Mouse (Mus musculus) liver, postnatal 0 days (tissue): ENCODE measurements around the gene Pex7. TPM values are rescaled to one million over a fixed set of nuclear protein-coding genes. Genes with fewer than 3 reads are reported as not detected.

ENCODE experiments used
- ATAC-seq: fragments of 200-750 bp; cut with Nextera tagmentation; 2 replicates; pipeline ENCODE4 v1.8.0; 2017; ENCODE audit warnings: mild to moderate bottlenecking, moderate library complexity
- DNase-seq: peaks from one replicate; pipeline ENCODE4 v3.0.0-alpha.2; 2016
- H3K27ac ChIP-seq: fragments of 300-500 bp; sonication (generic); 2 replicates; pipeline ENCODE4 v1.5.1; 2014; ENCODE audit warnings: antibody characterized with exemption, moderate library complexity, mild to moderate bottlenecking, low read depth
- H3K27me3 ChIP-seq: fragments of 300-500 bp; sonication (generic); 2 replicates; pipeline ENCODE4 v1.6.1; 2014; ENCODE audit warnings: low read length, control low read depth, mixed read lengths; ENCODE audit not compliant: insufficient read depth
- H3K36me3 ChIP-seq: fragments of 300-500 bp; sonication (generic); replicated peaks from 2 replicates; pipeline ENCODE4 v1.6.1; 2014; ENCODE audit warnings: mild to moderate bottlenecking, control low read depth, low read length, moderate library complexity, mixed read lengths; ENCODE audit not compliant: insufficient read depth
- H3K4me1 ChIP-seq: fragments of 300-500 bp; sonication (generic); 2 replicates; pipeline ENCODE4 v1.6.1; 2014; ENCODE audit warnings: antibody characterized with exemption, mild to moderate bottlenecking, control low read depth; ENCODE audit not compliant: insufficient read depth
- H3K4me2 ChIP-seq: fragments of 300-500 bp; sonication (generic); 2 replicates; pipeline ENCODE4 v1.6.1; 2014; ENCODE audit warnings: low read depth, mild to moderate bottlenecking, low read length, moderate library complexity, mixed read lengths
- H3K4me3 ChIP-seq: fragments of 300-500 bp; sonication (generic); 2 replicates; pipeline ENCODE4 v1.5.1; 2014; ENCODE audit warnings: low read depth, low read length
- H3K9ac ChIP-seq: fragments of 300-500 bp; sonication (generic); replicated peaks from 2 replicates; pipeline ENCODE4 v1.6.1; 2014; ENCODE audit warnings: mild to moderate bottlenecking, moderate library complexity
- H3K9me3 ChIP-seq: fragments of 300-500 bp; sonication (generic); 2 replicates; pipeline ENCODE4 v1.6.1; 2016; ENCODE audit warnings: mild to moderate bottlenecking, control low read depth, low read length, mixed read lengths
- CTCF ChIP-seq: sonication (generic); IDR thresholded peaks from 2 replicates; pipeline ENCODE4 v1.5.1; 2016; ENCODE audit warnings: antibody characterized with exemption, low read depth
- EP300 ChIP-seq: IDR thresholded peaks from 2 replicates; pipeline ENCODE4 v1.6.1; 2016; ENCODE audit warnings: antibody characterized with exemption, low read depth, mild to moderate bottlenecking
- whole genome bisulfite sequencing: fragments of 180-500 bp; shearing (Covaris S2); extraction: QIAGEN DNeasy Blood & Tissue Kit; methylation state at CpG from one replicate; pipeline ENCODE4 v1.1.7; 2014; ENCODE audit not compliant: insufficient replicate concordance; 5-methylcytosine and 5-hydroxymethylcytosine counted together
- polyA plus RNA-seq: library from polyadenylated mRNA; unstranded; fragments of >200 nt; fragmentation: Nextera tagmentation; extraction: Ambion mirVana; gene quantifications from 2 replicates; pipeline ENCODE4 v1.2.1, GENCODE M21; 2015

Pex7 gene
- polyA plus RNA-seq, 1 experiment from 2014 or later = 51.4 TPM

DNA sequence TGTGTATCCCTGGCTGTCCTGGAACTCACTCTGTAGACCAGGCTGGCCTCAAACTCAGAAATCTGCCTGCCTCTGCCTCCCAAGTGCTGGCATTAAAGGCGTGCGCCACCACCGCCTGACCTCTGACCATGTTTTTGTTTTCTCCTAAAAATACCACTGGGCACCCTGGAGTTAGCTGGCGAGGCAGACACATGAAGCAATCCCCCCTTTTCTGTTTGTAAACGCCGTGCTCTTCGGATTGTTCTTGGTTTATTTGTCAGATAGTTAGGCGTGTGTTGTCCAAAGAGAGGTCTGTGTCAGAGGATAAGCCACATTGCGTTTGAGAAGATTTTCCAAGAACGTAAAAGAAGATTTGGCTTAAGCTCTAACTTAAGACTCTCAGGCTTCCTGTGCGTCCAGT lies 40.9 kb upstream of the Pex7 start:
- H3K4me2 ChIP-seq = no peak overlapping the region
- H3K9ac ChIP-seq = no peak overlapping the region
- peaks cover 6% of the 10 kb centered on the region; the same call in 1 of the 2 replicates for H3K4me1 ChIP-seq
- 83% methylated on average over 11 of the region's 11 CpGs for WGBS
- no peaks in the 10 kb centered on the region for H3K9me3 ChIP-seq
- no peaks in the 10 kb centered on the region for H3K36me3 ChIP-seq
- TF ChIP-seq EP300 = no peak
- no peak for ATAC-seq
- no peak overlapping the region for H3K4me3 ChIP-seq
- no peak for DNase-seq
- H3K27ac ChIP-seq = no peak overlapping the region
- no peaks in the 10 kb centered on the region for H3K27me3 ChIP-seq

DNA sequence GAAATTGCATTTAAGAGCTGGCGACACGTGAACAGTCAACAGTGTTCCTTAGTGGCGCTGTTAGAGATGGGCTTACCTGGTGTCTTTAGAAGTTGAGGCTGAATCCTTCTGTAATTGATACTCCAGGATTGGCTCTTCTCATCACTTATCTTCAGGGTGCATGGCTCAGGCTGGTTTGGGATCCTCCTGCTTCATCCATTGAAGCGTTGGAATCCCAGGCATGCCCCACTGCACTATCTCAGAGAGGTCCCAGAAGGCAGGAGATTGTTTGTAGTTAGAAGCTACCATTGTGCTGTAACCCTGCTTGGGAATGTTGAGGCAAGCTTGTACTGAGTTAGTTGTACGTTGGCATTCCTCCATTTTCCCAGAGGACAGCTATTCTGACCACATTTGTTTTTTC lies 40.4 kb upstream of the Pex7 start:
- H3K4me2 ChIP-seq = no peak overlapping the region
- WGBS = 82% methylated on average over 5 of the region's 5 CpGs
- H3K36me3 ChIP-seq = no peaks in the 10 kb centered on the region
- DNase-seq (no peak), ATAC-seq (no peak)
- H3K9me3 ChIP-seq = no peaks in the 10 kb centered on the region
- H3K9ac ChIP-seq = no peak overlapping the region
- H3K27me3 ChIP-seq = no peaks in the 10 kb centered on the region
- H3K4me1 ChIP-seq = peaks cover 6% of the 10 kb centered on the region; the same call in 1 of the 2 replicates
- no peak for TF ChIP-seq CTCF
- H3K4me3 ChIP-seq = no peak overlapping the region
- H3K27ac ChIP-seq = no peak overlapping the region

DNA sequence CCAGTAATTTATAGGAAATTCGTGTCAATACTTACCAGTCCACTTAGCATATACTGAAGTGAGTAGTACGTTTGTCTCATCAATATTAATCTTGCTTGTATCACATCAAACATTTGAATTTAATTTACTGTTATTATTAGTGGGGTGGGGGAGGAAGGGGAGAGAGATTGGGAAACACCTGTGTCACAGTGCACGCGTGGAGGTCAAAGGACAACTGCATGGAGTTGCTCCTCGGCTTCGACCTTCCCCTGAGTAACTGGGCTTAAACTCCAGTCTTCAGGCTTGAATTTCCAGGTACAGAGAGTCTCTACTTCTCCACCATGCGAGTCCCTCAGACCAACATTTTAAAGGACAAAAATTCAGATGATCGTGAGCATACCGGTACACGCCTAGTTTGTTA lies 40.0 kb upstream of the Pex7 start:
- Histone ChIP-seq H3K4me3 (no peak overlapping the region), H3K27me3 (no peaks in the 10 kb centered on the region), H3K27ac (no peak overlapping the region), H3K36me3 (no peaks in the 10 kb centered on the region), H3K4me2 (no peak overlapping the region), H3K4me1 (peaks cover 6% of the 10 kb centered on the region; the same call in 1 of the 2 replicates), H3K9me3 (no peaks in the 10 kb centered on the region), H3K9ac (no peak overlapping the region)
- 80% methylated on average over 10 of the region's 10 CpGs for WGBS
- ATAC-seq = no peak
- no peak for DNase-seq
- TF ChIP-seq CTCF (no peak), EP300 (no peak)

DNA sequence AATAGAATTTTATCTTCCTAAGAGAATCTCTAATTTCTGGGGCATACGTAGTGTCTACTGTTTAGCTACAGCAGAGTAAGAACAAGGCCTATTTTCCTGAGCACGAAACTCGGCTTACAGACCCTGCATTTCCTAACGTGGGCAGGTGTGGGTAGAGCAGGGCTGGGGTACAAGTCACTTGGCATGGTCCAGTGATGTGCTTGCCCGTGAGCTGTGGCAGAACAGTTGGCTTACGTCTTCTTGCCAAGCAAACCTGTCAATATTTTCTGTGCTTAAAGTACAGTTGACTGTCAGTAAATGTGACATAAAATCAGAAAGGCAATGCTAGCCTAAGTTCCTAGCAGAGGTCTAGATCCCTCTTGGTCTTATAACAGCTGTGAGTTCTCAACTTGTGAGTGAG lies 39.2 kb upstream of the Pex7 start:
- Histone ChIP-seq H3K9ac (no peak overlapping the region), H3K27ac (no peak overlapping the region), H3K4me3 (no peak overlapping the region), H3K9me3 (no peaks in the 10 kb centered on the region), H3K4me1 (peaks cover 8% of the 10 kb centered on the region; the same call in 1 of the 2 replicates), H3K4me2 (no peak overlapping the region), H3K36me3 (no peaks in the 10 kb centered on the region), H3K27me3 (no peaks in the 10 kb centered on the region)
- DNase-seq = no peak
- 82% methylated on average over 6 of the region's 6 CpGs for WGBS
- TF ChIP-seq CTCF (no peak), EP300 (no peak)
- no peak for ATAC-seq

DNA sequence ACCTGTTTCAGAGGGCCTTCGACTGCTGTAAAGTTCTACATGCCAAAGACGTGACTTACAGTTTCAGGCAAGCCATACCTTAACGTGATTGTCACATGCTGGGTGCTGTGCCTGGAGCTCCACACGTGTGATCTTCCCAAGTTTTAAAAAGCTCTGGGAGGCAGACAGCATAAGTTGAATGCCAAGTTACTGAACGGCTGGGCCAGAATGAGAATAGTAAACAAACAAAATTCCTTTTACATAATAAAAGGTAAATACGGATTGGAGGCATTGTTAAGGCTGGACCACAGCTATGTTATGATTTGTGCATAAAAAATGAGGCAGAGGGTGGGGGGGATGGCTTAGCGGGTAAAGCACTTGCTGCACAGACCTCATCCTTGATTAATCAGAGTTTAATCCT lies 38.2 kb upstream of the Pex7 start:
- ATAC-seq (no peak), DNase-seq (no peak)
- Histone ChIP-seq H3K4me1 (peaks cover 9% of the 10 kb centered on the region), H3K27ac (no peak overlapping the region), H3K9ac (no peak overlapping the region), H3K27me3 (no peaks in the 10 kb centered on the region), H3K4me3 (no peak overlapping the region), H3K4me2 (no peak overlapping the region), H3K9me3 (no peaks in the 10 kb centered on the region), H3K36me3 (no peaks in the 10 kb centered on the region)
- TF ChIP-seq EP300 (no peak), CTCF (no peak)
- 71% methylated on average over 7 of the region's 7 CpGs for WGBS

DNA sequence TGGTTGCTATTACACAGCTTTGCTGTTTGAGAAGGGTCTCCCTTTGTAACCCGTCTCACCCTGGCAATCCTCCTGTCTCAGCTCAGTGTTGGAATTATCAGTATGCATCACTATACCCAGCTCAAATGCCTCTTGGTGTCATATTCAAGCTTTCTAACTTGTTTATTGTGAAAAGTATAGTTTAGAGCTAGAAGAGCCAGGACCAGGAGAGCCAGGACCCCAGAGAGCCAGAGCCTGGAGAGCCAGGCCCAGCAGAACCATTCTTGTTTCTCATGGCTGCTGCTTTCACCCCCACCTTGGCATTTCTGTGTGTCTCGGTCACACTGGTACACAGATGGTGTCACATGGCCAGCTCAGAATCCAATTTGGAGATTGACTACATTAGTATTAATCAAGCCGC lies 35.1 kb upstream of the Pex7 start:
- Histone ChIP-seq H3K4me3 (no peak overlapping the region), H3K36me3 (no peaks in the 10 kb centered on the region), H3K27me3 (no peaks in the 10 kb centered on the region), H3K27ac (no peak overlapping the region), H3K4me1 (peaks cover 33% of the 10 kb centered on the region), H3K4me2 (no peak overlapping the region), H3K9me3 (no peaks in the 10 kb centered on the region), H3K9ac (no peak overlapping the region)
- ATAC-seq = no peak
- 83% methylated on average over 3 of the region's 3 CpGs for WGBS
- no peak for DNase-seq
- TF ChIP-seq EP300 = no peak
- TF ChIP-seq CTCF = no peak

DNA sequence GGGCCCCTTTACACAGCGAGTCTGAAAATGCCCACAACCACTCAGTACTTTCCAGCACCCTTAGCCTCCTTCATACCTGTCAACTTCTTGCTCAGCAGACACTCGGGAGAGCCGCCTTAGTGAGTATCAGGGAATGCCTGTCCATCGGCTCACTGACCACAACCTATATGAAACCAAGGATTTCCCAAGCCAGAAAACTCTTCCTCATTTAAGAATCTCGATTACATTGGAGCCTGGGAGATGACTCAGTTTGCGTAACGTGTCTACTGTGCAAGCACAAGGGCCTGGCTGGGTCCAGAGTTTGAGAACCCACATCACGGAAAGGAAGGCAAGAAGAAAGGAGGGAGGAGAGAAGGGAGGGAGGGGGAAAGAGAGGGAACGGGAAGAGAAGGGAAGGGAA lies 34.4 kb upstream of the Pex7 start:
- no peak overlapping the region for H3K4me3 ChIP-seq
- no peak overlapping the region for H3K4me2 ChIP-seq
- TF ChIP-seq EP300 (no peak), CTCF (no peak)
- peak overlapping the region; percentile 35; the same call in 1 of the 2 replicates for H3K27ac ChIP-seq
- no peaks in the 10 kb centered on the region for H3K27me3 ChIP-seq
- no peak for ATAC-seq
- no peak for DNase-seq
- H3K36me3 ChIP-seq = no peaks in the 10 kb centered on the region
- H3K4me1 ChIP-seq = peaks cover 38% of the 10 kb centered on the region
- no peaks in the 10 kb centered on the region for H3K9me3 ChIP-seq
- 59% methylated on average over 9 of the region's 9 CpGs for WGBS
- no peak overlapping the region for H3K9ac ChIP-seq
